Mouse (Mus musculus) hindbrain, postnatal 0 days (tissue): ENCODE measurements around the gene Sf1. TPM values are rescaled to one million over a fixed set of nuclear protein-coding genes. Genes with fewer than 3 reads are reported as not detected.

Experiments used
- ATAC-seq: fragments of 200-750 bp; cut with Nextera tagmentation; 2 replicates; pipeline ENCODE4 v1.8.0; 2017; ENCODE audit warnings: mild to moderate bottlenecking, moderate TSS enrichment, moderate library complexity
- DNase-seq: peaks from one replicate; pipeline ENCODE4 v3.0.0-alpha.2; 2015; ENCODE audit warnings: low spot score
- H3K27ac ChIP-seq: fragments of 300-500 bp; sonication (generic); 2 replicates; pipeline ENCODE4 v1.5.1; 2014; ENCODE audit warnings: mild to moderate bottlenecking
- H3K27me3 ChIP-seq: fragments of 300-500 bp; sonication (generic); 2 replicates; pipeline ENCODE4 v1.6.1; 2014; ENCODE audit warnings: low read length, mixed read lengths; ENCODE audit not compliant: insufficient read depth
- H3K36me3 ChIP-seq: fragments of 300-500 bp; sonication (generic); 2 replicates; pipeline ENCODE4 v1.6.1; 2014; ENCODE audit warnings: low read length, mixed read lengths; ENCODE audit not compliant: insufficient read depth
- H3K4me1 ChIP-seq: fragments of 300-500 bp; sonication (generic); 2 replicates; pipeline ENCODE4 v1.6.1; 2014; ENCODE audit warnings: antibody characterized with exemption, low read length, mixed read lengths; ENCODE audit not compliant: insufficient read depth
- H3K4me2 ChIP-seq: fragments of 300-500 bp; sonication (generic); 2 replicates; pipeline ENCODE4 v1.6.1; 2014; ENCODE audit warnings: low read depth, mild to moderate bottlenecking, low read length, moderate library complexity, mixed read lengths
- H3K4me3 ChIP-seq: fragments of 300-500 bp; sonication (generic); 2 replicates; pipeline ENCODE4 v1.5.1; 2014; ENCODE audit warnings: low read length
- H3K9ac ChIP-seq: fragments of 300-500 bp; sonication (generic); replicated peaks from 2 replicates; pipeline ENCODE4 v1.6.1; 2014; ENCODE audit warnings: mild to moderate bottlenecking, low read length, moderate library complexity, mixed read lengths
- H3K9me3 ChIP-seq: fragments of 300-500 bp; sonication (generic); 2 replicates; pipeline ENCODE4 v1.6.1; 2016; ENCODE audit warnings: low read length, mixed read lengths
- CTCF ChIP-seq: IDR thresholded peaks from 2 replicates; pipeline ENCODE4 v1.5.1; 2016; ENCODE audit warnings: antibody characterized with exemption, control low read depth, low read depth
- WGBS: fragments of 180-500 bp; shearing (Covaris S2); extraction: QIAGEN DNeasy Blood & Tissue Kit; methylation state at CpG from one replicate; pipeline ENCODE4 v1.1.7; 2014; 5-methylcytosine and 5-hydroxymethylcytosine counted together
- polyA plus RNA-seq: library from polyadenylated mRNA; unstranded; fragments of >200 nt; fragmentation: Nextera tagmentation; extraction: Ambion mirVana; gene quantifications from 2 replicates; pipeline ENCODE4 v1.2.1, GENCODE M21; 2015
- total RNA-seq: library from RNA; depleted of rRNA; stranded (reverse); fragments of >200 nt; gene quantifications from 2 replicates; pipeline ENCODE4 v1.2.3, GENCODE M21; 2014

The Sf1 gene
- total and polyA plus RNA-seq, 2 experiments from 2014 or later: 84.9 to 89.0 TPM

DNA sequence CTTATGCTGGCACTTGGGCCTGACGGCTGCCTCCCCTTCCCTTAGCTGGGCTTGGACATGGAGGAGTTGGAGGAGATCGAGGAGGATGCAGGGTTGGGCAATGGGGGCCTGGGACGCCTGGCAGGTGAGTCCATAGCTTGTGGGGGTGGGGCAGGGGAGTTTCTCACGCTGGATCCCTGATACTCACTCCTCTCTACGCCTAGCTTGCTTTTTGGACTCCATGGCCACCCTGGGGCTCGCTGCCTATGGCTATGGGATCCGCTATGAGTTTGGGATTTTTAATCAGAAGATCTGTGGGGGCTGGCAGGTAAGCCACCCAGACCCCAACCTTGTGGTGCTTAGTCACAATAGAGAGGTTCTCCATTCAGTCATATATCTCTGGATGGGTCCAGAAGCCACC lies 22.3 kb downstream of the Sf1 start:
- ATAC-seq (no peak), DNase-seq (no peak)
- Histone ChIP-seq H3K4me1 (peaks cover 4% of the 10 kb centered on the region; the same call in 1 of the 2 replicates), H3K4me2 (no peak overlapping the region), H3K9ac (no peak overlapping the region), H3K27ac (no peak overlapping the region), H3K27me3 (no peaks in the 10 kb centered on the region), H3K36me3 (no peaks in the 10 kb centered on the region), H3K4me3 (no peak overlapping the region), H3K9me3 (no peaks in the 10 kb centered on the region)
- no peak for TF ChIP-seq CTCF
- WGBS: 91% methylated on average over 7 of the region's 7 CpGs

GRCm38 (mm10) chr19:6386234-6386633 lies 22.7 kb downstream of the Sf1 start:
- Histone ChIP-seq H3K36me3 (no peaks in the 10 kb centered on the region), H3K9ac (no peak overlapping the region), H3K4me2 (no peak overlapping the region), H3K4me1 (peaks cover 4% of the 10 kb centered on the region; the same call in 1 of the 2 replicates), H3K27ac (no peak overlapping the region), H3K9me3 (no peaks in the 10 kb centered on the region), H3K27me3 (no peaks in the 10 kb centered on the region), H3K4me3 (no peak overlapping the region)
- ATAC-seq (no peak), DNase-seq (no peak)
- WGBS: 62% methylated on average over 9 of the region's 9 CpGs
- no peak for TF ChIP-seq CTCF

DNA sequence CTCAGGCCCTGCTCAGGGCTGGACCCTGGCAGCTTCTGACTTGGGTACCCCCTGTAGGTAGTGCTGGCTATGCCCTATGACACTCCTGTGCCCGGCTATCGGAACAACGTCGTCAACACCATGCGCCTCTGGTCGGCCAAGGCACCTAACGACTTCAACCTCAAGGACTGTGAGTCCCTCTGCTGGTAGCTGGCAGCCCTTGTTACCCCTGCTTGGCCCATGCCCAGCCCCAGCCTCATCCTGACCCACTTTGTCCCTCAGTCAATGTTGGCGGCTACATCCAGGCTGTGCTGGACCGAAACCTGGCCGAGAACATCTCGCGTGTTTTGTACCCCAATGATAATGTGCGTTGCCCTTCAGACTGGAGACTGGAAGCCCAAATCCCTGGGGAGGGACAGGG lies 24.5 kb downstream of the Sf1 start:
- H3K27ac ChIP-seq: no peak overlapping the region
- ATAC-seq (no peak), DNase-seq (peak; percentile 27)
- no peaks in the 10 kb centered on the region for H3K9me3 ChIP-seq
- H3K9ac ChIP-seq: no peak overlapping the region
- peaks cover 4% of the 10 kb centered on the region; the same call in 1 of the 2 replicates for H3K4me1 ChIP-seq
- no peak overlapping the region for H3K4me2 ChIP-seq
- 73% methylated on average over 13 of the region's 13 CpGs for WGBS
- peak; percentile 53 for TF ChIP-seq CTCF
- H3K4me3 ChIP-seq: no peak overlapping the region
- H3K36me3 ChIP-seq: no peaks in the 10 kb centered on the region
- H3K27me3 ChIP-seq: no peaks in the 10 kb centered on the region

GRCm38 (mm10) chr19:6389803-6390202 lies 26.3 kb downstream of the Sf1 start:
- peak; percentile 48 for DNase-seq
- no peaks in the 10 kb centered on the region for H3K27me3 ChIP-seq
- peak; percentile 50; the same call in 1 of the 2 replicates for ATAC-seq
- peak overlapping the region; percentile 55 for H3K4me2 ChIP-seq
- peak overlapping the region; percentile 27 for H3K4me3 ChIP-seq
- WGBS: 9% methylated on average over 16 of the region's 16 CpGs
- H3K27ac ChIP-seq: 0 out of 2 replicates have a peak overlapping the region, but pooled peaks have one; percentile 26
- peak overlapping the region; percentile 41 for H3K9ac ChIP-seq
- no peak for TF ChIP-seq CTCF
- no peaks in the 10 kb centered on the region for H3K36me3 ChIP-seq
- H3K4me1 ChIP-seq: no peaks in the 10 kb centered on the region
- no peaks in the 10 kb centered on the region for H3K9me3 ChIP-seq

GRCm38 (mm10) chr19:6390251-6390650 lies 26.8 kb downstream of the Sf1 start:
- Histone ChIP-seq H3K4me1 (no peaks in the 10 kb centered on the region), H3K9me3 (no peaks in the 10 kb centered on the region), H3K9ac (no peak overlapping the region; the same call in 1 of the 2 replicates), H3K4me2 (peak overlapping the region; percentile 55), H3K27me3 (no peaks in the 10 kb centered on the region), H3K36me3 (no peaks in the 10 kb centered on the region), H3K27ac (no peak overlapping the region), H3K4me3 (no peak overlapping the region)
- TF ChIP-seq CTCF: no peak
- no peak for DNase-seq
- 67% methylated on average over 6 of the region's 6 CpGs for WGBS
- no peak for ATAC-seq

- Histone ChIP-seq H3K27me3 (no peaks in the 10 kb centered on the region), H3K4me3 (no peak overlapping the region), H3K9me3 (no peaks in the 10 kb centered on the region), H3K4me2 (no peak overlapping the region), H3K4me1 (no peaks in the 10 kb centered on the region), H3K9ac (no peak overlapping the region), H3K36me3 (no peaks in the 10 kb centered on the region), H3K27ac (no peak overlapping the region)
- WGBS: 94% methylated on average over 14 of the region's 14 CpGs
- peak; percentile 48 for TF ChIP-seq CTCF
- DNase-seq (no peak), ATAC-seq (no peak)
Measured at GRCm38 (mm10) chr19:6392743-6393393, 29.4 kb downstream of the Sf1 start.

DNA sequence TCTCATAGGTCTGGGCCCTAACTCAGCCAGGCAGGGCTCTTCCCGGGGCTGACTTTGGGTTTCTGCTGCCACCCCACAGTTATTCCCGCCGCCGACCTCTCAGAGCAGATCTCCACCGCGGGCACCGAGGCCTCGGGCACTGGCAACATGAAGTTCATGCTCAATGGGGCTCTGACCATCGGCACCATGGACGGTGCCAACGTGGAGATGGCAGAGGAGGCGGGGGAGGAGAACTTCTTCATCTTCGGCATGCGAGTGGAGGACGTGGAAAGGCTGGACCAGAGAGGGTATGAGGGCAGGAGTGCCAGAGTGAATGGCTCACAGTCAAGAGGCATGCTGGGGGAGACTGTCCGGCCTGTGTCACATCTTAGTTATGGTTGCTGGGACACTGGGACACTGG lies 30.1 kb downstream of the Sf1 start:
- TF ChIP-seq CTCF: no peak
- H3K9ac ChIP-seq: no peak overlapping the region
- H3K9me3 ChIP-seq: no peaks in the 10 kb centered on the region
- H3K27me3 ChIP-seq: no peaks in the 10 kb centered on the region
- ATAC-seq (no peak), DNase-seq (no peak)
- H3K4me1 ChIP-seq: no peaks in the 10 kb centered on the region
- H3K4me2 ChIP-seq: no peak overlapping the region
- no peaks in the 10 kb centered on the region for H3K36me3 ChIP-seq
- H3K27ac ChIP-seq: no peak overlapping the region
- WGBS: 87% methylated on average over 16 of the region's 16 CpGs
- no peak overlapping the region for H3K4me3 ChIP-seq
